Mouse (Mus musculus) forebrain, embryonic 11.5 days (tissue): ENCODE measurements around the gene Csnk1e. TPM values are rescaled to one million over a fixed set of nuclear protein-coding genes. Genes with fewer than 3 reads are reported as not detected.

Experiments used
- ATAC-seq: fragments of 200-750 bp; cut with Nextera tagmentation; replicated peaks from 2 replicates; pipeline ENCODE4 v1.8.0; 2017; ENCODE audit warnings: moderate TSS enrichment; ENCODE audit not compliant: low FRiP score
- DNase-seq: peaks from one replicate; pipeline ENCODE4 v3.0.0-alpha.2; 2017; ENCODE audit warnings: low spot score
- H3K27ac ChIP-seq: fragments of 300-500 bp; sonication (generic); 2 replicates; pipeline ENCODE4 v1.5.1; 2014; ENCODE audit warnings: low read depth, low read length
- H3K27me3 ChIP-seq: fragments of 300-500 bp; sonication (generic); 2 replicates; pipeline ENCODE4 v1.6.1; 2014; ENCODE audit warnings: mild to moderate bottlenecking, low read length, mixed read lengths; ENCODE audit not compliant: control insufficient read depth, insufficient read depth
- H3K36me3 ChIP-seq: fragments of 300-500 bp; sonication (generic); 2 replicates; pipeline ENCODE4 v1.6.1; 2014; ENCODE audit warnings: mild to moderate bottlenecking, low read length, moderate library complexity, mixed read lengths; ENCODE audit not compliant: control insufficient read depth, insufficient read depth
- H3K4me1 ChIP-seq: fragments of 300-500 bp; sonication (generic); replicated peaks from 2 replicates; pipeline ENCODE4 v1.6.1; 2014; ENCODE audit warnings: low read length, mixed read lengths; ENCODE audit not compliant: control insufficient read depth, insufficient read depth
- H3K4me2 ChIP-seq: fragments of 300-500 bp; sonication (generic); 2 replicates; pipeline ENCODE4 v1.6.1; 2014; ENCODE audit warnings: low read depth, mild to moderate bottlenecking, low read length, moderate library complexity, mixed read lengths; ENCODE audit not compliant: severe bottlenecking
- H3K4me3 ChIP-seq: fragments of 300-500 bp; sonication (generic); 2 replicates; pipeline ENCODE4 v1.5.1; 2014; ENCODE audit warnings: low read depth, low read length
- H3K9ac ChIP-seq: fragments of 300-500 bp; sonication (generic); 2 replicates; pipeline ENCODE4 v1.6.1; 2014; ENCODE audit warnings: low read length
- H3K9me3 ChIP-seq: fragments of 300-500 bp; sonication (generic); 2 replicates; pipeline ENCODE4 v1.6.1; 2016; ENCODE audit warnings: low read length, mixed read lengths; ENCODE audit not compliant: control insufficient read depth
- WGBS: fragments of 180-500 bp; shearing (Covaris S2); extraction: QIAGEN DNeasy Blood & Tissue Kit; methylation state at CpG from one replicate; pipeline ENCODE4 v1.1.7; 2014; 5-methylcytosine and 5-hydroxymethylcytosine counted together
- polyA plus RNA-seq: library from polyadenylated mRNA; unstranded; fragments of >200 nt; fragmentation: Nextera tagmentation; extraction: Ambion mirVana; gene quantifications from 2 replicates; pipeline ENCODE4 v1.2.1, GENCODE M21; 2014

Csnk1e gene
- polyA plus RNA-seq, 1 experiment from 2014 or later = 209 TPM

DNA sequence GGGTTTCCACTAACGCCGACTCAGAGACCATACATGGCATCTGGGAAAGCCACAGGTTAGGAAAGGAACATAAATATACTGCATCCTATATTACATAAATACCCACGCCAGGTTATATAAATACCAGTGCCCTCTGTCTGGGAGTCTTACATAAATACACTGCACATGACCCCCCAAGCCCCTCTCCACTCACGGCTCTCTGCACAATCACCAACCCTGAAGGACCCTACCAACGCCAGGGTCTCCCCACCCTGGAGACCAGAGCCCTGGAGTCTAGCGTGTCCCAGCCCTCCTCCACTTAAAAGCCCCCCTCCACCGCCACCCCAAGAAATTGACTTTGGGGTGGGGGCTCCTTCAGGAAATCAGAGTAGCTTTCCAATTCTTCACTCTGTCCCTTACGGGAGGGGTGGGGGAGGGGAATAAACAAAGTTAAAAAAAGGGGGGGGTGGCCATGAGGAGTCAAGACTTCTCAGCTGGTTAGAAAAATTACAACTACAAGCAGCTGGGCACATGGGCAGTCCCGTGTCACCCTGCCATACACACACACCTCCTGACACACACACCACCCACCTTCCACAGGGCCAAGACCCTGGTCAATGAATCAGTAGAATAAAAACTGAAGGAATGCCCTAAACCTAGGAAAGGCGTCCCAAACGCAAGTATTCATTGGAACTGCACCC lies 14.6 kb downstream of the Csnk1e start:
- peak overlapping the region; percentile 94 for H3K4me3 ChIP-seq
- H3K27ac ChIP-seq = peak overlapping the region; percentile 96
- ATAC-seq (peak; percentile 25; the same call in 1 of the 2 replicates), DNase-seq (no peak)
- 24% methylated on average over 11 of the region's 11 CpGs for whole genome bisulfite sequencing
- H3K4me1 ChIP-seq = peaks cover 15% of the 10 kb centered on the region
- peak overlapping the region; percentile 95 for H3K4me2 ChIP-seq
- H3K9ac ChIP-seq = peak overlapping the region; percentile 100
- H3K9me3 ChIP-seq = no peaks in the 10 kb centered on the region
- no peaks in the 10 kb centered on the region for H3K27me3 ChIP-seq
- peaks cover 12% of the 10 kb centered on the region for H3K36me3 ChIP-seq

DNA sequence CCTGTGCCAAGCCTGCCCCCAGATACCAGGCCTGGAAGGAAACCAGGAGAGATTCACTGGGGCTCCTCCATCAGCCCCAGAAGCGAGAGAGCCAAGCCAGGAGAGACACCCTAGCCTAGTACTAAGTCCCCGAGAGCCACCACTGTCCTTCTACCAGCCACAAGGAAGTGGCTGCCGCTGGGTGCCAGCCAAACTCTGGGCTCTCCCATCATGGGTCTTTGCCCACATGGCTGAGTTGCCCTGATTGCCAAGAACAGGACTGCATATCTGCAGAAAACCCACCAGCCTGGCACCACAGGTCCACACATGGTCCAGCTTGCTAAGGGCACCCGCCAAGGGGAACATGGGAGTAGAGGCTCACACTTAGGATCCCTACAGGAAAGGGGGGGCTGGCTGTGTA lies 15.1 kb downstream of the Csnk1e start:
- Histone ChIP-seq H3K4me1 (peaks cover 15% of the 10 kb centered on the region), H3K36me3 (peaks cover 17% of the 10 kb centered on the region), H3K9me3 (no peaks in the 10 kb centered on the region), H3K27ac (no peak overlapping the region), H3K4me2 (peak overlapping the region; percentile 95), H3K9ac (peak overlapping the region; percentile 100), H3K27me3 (no peaks in the 10 kb centered on the region), H3K4me3 (peak overlapping the region; percentile 94)
- ATAC-seq = no peak
- no peak for DNase-seq
- 79% methylated on average over 4 of the region's 4 CpGs for WGBS

DNA sequence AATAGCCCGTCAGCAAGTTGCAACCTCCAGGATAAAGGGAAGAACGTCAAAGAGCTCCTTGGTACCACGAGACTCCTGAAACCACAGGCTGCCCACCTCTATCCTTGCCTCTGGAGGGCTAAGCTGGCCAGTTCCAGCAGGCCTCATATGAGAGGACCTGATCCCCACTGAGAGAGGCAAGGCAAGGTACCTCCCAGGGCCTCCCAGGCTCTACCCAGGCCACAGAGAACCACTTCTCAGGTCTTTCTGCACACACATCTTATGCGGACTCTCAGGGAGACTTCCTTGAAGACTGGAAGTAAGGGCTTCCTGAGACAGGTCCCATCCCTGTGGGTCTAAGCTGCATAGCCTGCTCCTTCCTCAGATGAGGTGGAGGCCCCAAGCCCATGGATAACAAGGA lies 16.0 kb downstream of the Csnk1e start:
- DNase-seq (no peak), ATAC-seq (no peak)
- no peak overlapping the region for H3K27ac ChIP-seq
- peak overlapping the region; percentile 100; the same call in 1 of the 2 replicates for H3K9ac ChIP-seq
- H3K36me3 ChIP-seq = peaks cover 26% of the 10 kb centered on the region
- H3K9me3 ChIP-seq = no peaks in the 10 kb centered on the region
- WGBS = 78% methylated on average over 4 of the region's 4 CpGs
- no peaks in the 10 kb centered on the region for H3K27me3 ChIP-seq
- peak overlapping the region; percentile 95 for H3K4me2 ChIP-seq
- H3K4me1 ChIP-seq = peaks cover 15% of the 10 kb centered on the region
- H3K4me3 ChIP-seq = no peak overlapping the region; the same call in 1 of the 2 replicates

DNA sequence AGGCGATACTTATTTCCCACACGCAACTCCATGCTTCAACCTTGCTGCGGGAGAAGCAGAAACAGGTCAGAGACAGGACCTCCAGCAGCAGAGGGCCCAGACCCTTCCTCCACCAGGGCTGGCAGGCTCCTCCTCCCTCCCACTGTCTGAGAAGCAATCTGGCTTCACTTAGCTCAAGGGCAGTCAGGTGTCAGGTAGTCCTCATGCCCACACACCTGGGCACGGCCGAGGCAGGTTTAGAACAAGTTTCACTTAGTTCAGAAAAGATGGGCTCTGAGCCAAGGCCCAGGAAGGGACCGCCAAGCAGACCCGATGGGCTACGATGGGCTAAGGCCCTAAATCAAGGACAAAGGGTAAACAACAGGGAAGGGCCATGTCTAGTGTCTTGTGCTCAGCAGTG lies 16.6 kb downstream of the Csnk1e start:
- ATAC-seq = no peak
- Histone ChIP-seq H3K9me3 (no peaks in the 10 kb centered on the region), H3K4me2 (no peak overlapping the region), H3K4me1 (peaks cover 15% of the 10 kb centered on the region), H3K27ac (no peak overlapping the region), H3K36me3 (peaks cover 31% of the 10 kb centered on the region), H3K9ac (no peak overlapping the region), H3K27me3 (no peaks in the 10 kb centered on the region), H3K4me3 (no peak overlapping the region)
- no peak for DNase-seq
- WGBS = 89% methylated on average over 8 of the region's 8 CpGs

DNA sequence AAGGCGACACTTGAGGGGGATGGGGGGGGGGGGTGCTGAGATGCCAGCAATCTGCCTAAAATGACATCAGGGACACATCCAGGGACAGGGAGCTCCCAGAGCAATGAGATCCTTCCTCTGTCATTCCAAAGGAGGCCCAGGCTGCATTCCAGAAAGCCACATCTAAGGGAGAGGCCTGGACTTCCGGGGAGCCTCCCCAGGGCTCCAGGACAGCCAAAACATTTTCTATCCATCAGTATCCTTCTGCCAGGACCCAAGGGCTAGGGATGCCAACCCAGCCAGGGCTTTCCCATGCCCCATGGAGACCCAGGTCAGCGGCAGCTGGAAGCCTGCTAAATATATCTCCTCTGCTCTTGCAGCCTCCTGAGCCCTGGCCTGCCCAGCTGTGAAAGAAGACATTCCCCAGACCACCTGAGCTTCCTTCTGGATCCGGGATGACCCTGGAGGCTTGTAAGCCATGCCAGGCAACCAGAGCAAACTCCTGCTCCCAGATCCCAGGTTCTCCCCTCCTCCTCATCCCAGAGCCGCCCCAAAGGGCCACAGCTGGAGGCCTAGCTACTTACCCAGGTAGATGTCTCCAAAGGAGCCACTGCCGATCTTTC lies 17.1 kb downstream of the Csnk1e start:
- no peak overlapping the region for H3K27ac ChIP-seq
- no peaks in the 10 kb centered on the region for H3K27me3 ChIP-seq
- H3K4me2 ChIP-seq = no peak overlapping the region
- H3K9ac ChIP-seq = no peak overlapping the region
- peaks cover 15% of the 10 kb centered on the region for H3K4me1 ChIP-seq
- DNase-seq (no peak), ATAC-seq (no peak)
- 86% methylated on average over 6 of the region's 6 CpGs for WGBS
- no peaks in the 10 kb centered on the region for H3K9me3 ChIP-seq
- no peak overlapping the region for H3K4me3 ChIP-seq
- peaks cover 33% of the 10 kb centered on the region for H3K36me3 ChIP-seq

DNA sequence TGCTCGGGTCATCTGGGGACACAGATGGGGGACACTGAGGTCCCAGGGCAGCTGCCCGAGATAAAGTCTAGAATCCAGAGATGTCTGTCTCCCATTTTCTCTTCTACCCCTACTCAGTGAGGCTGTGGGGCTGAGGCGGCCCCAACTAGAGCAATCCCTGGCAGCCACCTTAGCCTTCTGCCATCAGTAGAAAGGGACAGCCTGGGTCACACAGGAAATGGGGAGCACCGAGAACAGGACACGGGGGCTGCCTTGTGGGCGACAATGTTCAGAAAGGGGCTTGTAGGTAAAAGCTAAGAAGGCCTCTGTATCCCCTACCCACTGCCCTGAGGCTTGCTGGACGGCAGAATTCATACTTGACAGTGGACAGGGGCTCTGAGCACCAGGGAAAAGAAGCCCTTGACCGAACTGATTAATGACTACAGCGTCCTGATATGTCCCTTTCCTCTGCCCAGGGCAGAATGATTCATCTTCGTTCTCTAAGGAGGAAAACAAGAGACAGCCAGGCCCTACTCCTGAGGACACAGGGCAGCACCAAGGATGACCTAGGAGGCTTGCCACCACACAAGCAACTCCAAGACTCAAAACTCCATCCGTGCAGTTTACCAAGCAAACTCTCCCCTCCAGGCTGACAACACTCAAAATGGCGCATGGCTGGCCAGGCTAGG lies 17.7 kb downstream of the Csnk1e start:
- Histone ChIP-seq H3K4me2 (no peak overlapping the region), H3K27me3 (no peaks in the 10 kb centered on the region), H3K9me3 (no peaks in the 10 kb centered on the region), H3K4me1 (peaks cover 15% of the 10 kb centered on the region), H3K36me3 (peaks cover 33% of the 10 kb centered on the region), H3K9ac (no peak overlapping the region), H3K27ac (no peak overlapping the region), H3K4me3 (no peak overlapping the region)
- DNase-seq (no peak), ATAC-seq (no peak)
- 91% methylated on average over 12 of the region's 12 CpGs for WGBS

DNA sequence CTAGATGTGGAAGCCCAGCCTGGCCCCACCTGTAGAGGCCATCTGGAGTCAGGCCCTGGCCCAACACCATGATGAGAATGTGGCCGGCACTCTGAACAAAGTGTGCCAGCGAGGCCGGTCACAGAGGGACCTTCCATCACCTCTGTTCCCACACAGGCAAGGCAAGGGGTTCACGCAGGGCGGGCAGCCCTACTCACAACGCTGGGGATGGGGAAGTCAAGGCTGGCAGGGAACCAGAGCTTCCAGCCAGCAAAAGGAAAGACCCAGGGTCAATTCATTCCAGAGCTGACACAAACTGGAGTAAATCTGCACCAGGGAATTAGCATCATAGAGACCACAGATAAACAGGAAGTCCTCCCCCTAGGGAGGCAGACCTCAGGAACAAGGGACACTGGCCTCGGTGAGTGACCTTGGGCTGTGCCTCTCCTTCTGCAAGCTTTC lies 18.9 kb downstream of the Csnk1e start:
- Histone ChIP-seq H3K9ac (no peak overlapping the region), H3K4me1 (peaks cover 12% of the 10 kb centered on the region), H3K4me3 (no peak overlapping the region), H3K27ac (no peak overlapping the region), H3K36me3 (peaks cover 33% of the 10 kb centered on the region), H3K9me3 (no peaks in the 10 kb centered on the region), H3K4me2 (no peak overlapping the region), H3K27me3 (no peaks in the 10 kb centered on the region)
- ATAC-seq (no peak), DNase-seq (no peak)
- 75% methylated on average over 7 of the region's 7 CpGs for WGBS

DNA sequence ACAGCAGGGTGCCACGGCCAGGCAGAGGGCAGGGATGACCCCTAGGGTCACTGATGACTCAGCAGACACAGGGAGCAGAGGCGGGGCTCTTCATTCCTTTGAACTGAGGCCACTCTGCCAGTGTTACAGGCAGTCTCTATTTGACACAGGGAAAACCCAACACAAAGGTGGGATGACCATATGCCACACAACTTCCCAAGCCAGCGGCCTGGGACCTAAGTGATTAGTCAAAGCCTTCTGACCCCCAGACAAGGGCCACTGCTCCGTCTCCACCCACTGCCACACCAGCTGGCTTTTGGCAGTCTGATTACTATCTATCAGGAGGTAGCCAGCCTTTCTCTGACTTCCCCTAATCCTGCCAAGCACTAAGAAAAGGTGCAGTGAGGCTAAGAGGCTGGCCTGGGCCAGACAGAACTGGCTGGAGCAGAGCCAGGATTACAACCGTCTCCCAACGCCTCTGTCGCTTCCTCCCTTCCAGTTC lies 20.1 kb downstream of the Csnk1e start:
- ATAC-seq = no peak
- peaks cover 9% of the 10 kb centered on the region for H3K4me1 ChIP-seq
- no peak overlapping the region for H3K27ac ChIP-seq
- no peak overlapping the region for H3K9ac ChIP-seq
- H3K36me3 ChIP-seq = peaks cover 36% of the 10 kb centered on the region
- no peak overlapping the region for H3K4me2 ChIP-seq
- DNase-seq = no peak
- H3K27me3 ChIP-seq = no peaks in the 10 kb centered on the region
- H3K4me3 ChIP-seq = no peak overlapping the region
- WGBS = 49% methylated on average over 7 of the region's 7 CpGs
- no peaks in the 10 kb centered on the region for H3K9me3 ChIP-seq
